Mouse (Mus musculus) neural tube, embryonic 15.5 days (tissue): ENCODE results near the gene Rnasek. TPM values are rescaled to one million over a fixed set of nuclear protein-coding genes. Genes with fewer than 3 reads are reported as not detected.

Experiments
- ATAC-seq: fragments of 200-750 bp; cut with Nextera tagmentation; 2 replicates; pipeline ENCODE4 v1.8.0; 2017; ENCODE audit warnings: mild to moderate bottlenecking, moderate TSS enrichment, moderate library complexity; ENCODE audit not compliant: low FRiP score
- H3K27ac ChIP-seq: fragments of 300-500 bp; sonication (generic); replicated peaks from 2 replicates; pipeline ENCODE4 v1.5.1; 2015; ENCODE audit warnings: mild to moderate bottlenecking, inconsistent platforms
- H3K27me3 ChIP-seq: fragments of 300-500 bp; sonication (generic); replicated peaks from 2 replicates; pipeline ENCODE4 v1.6.1; 2015; ENCODE audit warnings: inconsistent platforms
- H3K36me3 ChIP-seq: fragments of 300-500 bp; sonication (generic); 2 replicates; pipeline ENCODE4 v1.6.1; 2015; ENCODE audit warnings: inconsistent platforms
- H3K4me1 ChIP-seq: fragments of 300-500 bp; sonication (generic); 2 replicates; pipeline ENCODE4 v1.6.1; 2015; ENCODE audit warnings: inconsistent platforms
- H3K4me2 ChIP-seq: fragments of 300-500 bp; sonication (generic); 2 replicates; pipeline ENCODE4 v1.6.1; 2015; ENCODE audit warnings: inconsistent platforms, mild to moderate bottlenecking, moderate library complexity
- H3K4me3 ChIP-seq: fragments of 300-500 bp; sonication (generic); replicated peaks from 2 replicates; pipeline ENCODE4 v1.5.1; 2015; ENCODE audit warnings: mild to moderate bottlenecking, inconsistent platforms
- H3K9ac ChIP-seq: fragments of 300-500 bp; sonication (generic); replicated peaks from 2 replicates; pipeline ENCODE4 v1.6.1; 2015; ENCODE audit warnings: mild to moderate bottlenecking, inconsistent platforms
- H3K9me3 ChIP-seq: fragments of 300-500 bp; sonication (generic); replicated peaks from 2 replicates; pipeline ENCODE4 v1.6.1; 2016; ENCODE audit warnings: inconsistent platforms
- WGBS: fragments of 180-500 bp; shearing (Covaris S2); methylation state at CpG from one replicate; pipeline ENCODE4 v1.1.7; 2015; ENCODE audit warnings: mixed read lengths; 5-methylcytosine and 5-hydroxymethylcytosine counted together
- polyA plus RNA-seq: library from polyadenylated mRNA; unstranded; fragments of >200 nt; fragmentation: Nextera tagmentation; extraction: Ambion mirVana; gene quantifications from 2 replicates; pipeline ENCODE4 v1.2.1, GENCODE M21; 2015

Gene Rnasek
- polyA plus RNA-seq, 1 experiment from 2014 or later, result 458 TPM

- Histone ChIP-seq H3K36me3 (no peaks in the 10 kb centered on the region), H3K9ac (peak overlapping the region; percentile 36; the same call in 1 of the 2 replicates), H3K4me1 (peaks cover 47% of the 10 kb centered on the region), H3K27me3 (peaks cover 66% of the 10 kb centered on the region), H3K4me2 (peak overlapping the region; percentile 63), H3K27ac (peak overlapping the region; percentile 13; the same call in 1 of the 2 replicates), H3K4me3 (peak overlapping the region; percentile 33), H3K9me3 (no peaks in the 10 kb centered on the region)
- peak; percentile 19; the same call in 1 of the 2 replicates for ATAC-seq
- 19% methylated on average over 27 of the region's 27 CpGs for WGBS
These were observed 13.6 kb downstream of the Rnasek start for GRCm38 (mm10) chr11:70225798-70226601.

- Histone ChIP-seq H3K4me1 (peaks cover 46% of the 10 kb centered on the region), H3K27ac (no peak overlapping the region), H3K4me3 (no peak overlapping the region), H3K4me2 (no peak overlapping the region), H3K9me3 (no peaks in the 10 kb centered on the region), H3K9ac (no peak overlapping the region), H3K27me3 (peaks cover 44% of the 10 kb centered on the region), H3K36me3 (no peaks in the 10 kb centered on the region)
- 87% methylated on average over 9 of the region's 9 CpGs for WGBS
- no peak for ATAC-seq
These were observed 15.9 kb downstream of the Rnasek start for GRCm38 (mm10) chr11:70223724-70224123.

GRCm38 (mm10) chr11:70221603-70222500 is 17.8 kb downstream of the Rnasek start:
- H3K9ac ChIP-seq, result peak overlapping the region; percentile 73
- WGBS, result 7% methylated on average over 14 of the region's 14 CpGs
- peak overlapping the region; percentile 84 for H3K4me2 ChIP-seq
- H3K36me3 ChIP-seq, result peaks cover 11% of the 10 kb centered on the region
- peaks cover 51% of the 10 kb centered on the region for H3K4me1 ChIP-seq
- H3K9me3 ChIP-seq, result no peaks in the 10 kb centered on the region
- ATAC-seq, result no peak
- peaks cover 36% of the 10 kb centered on the region for H3K27me3 ChIP-seq
- peak overlapping the region; percentile 91 for H3K27ac ChIP-seq
- peak overlapping the region; percentile 61 for H3K4me3 ChIP-seq

- H3K27me3 ChIP-seq, result peaks cover 38% of the 10 kb centered on the region
- under 1% methylated on average over 28 of the region's 28 CpGs for WGBS
These were observed 18.7 kb downstream of the Rnasek start, which contains the start of gene Slc16a13 for GRCm38 (mm10) chr11:70220731-70221602. TSS of gene Slc16a13 (minus strand) at chr11:70221064.

GRCm38 (mm10) chr11:70220323-70220722 is 19.3 kb downstream of the Rnasek start:
- Histone ChIP-seq H3K4me1 (peaks cover 41% of the 10 kb centered on the region), H3K27me3 (peaks cover 38% of the 10 kb centered on the region), H3K4me3 (peak overlapping the region; percentile 61), H3K27ac (peak overlapping the region; percentile 91), H3K36me3 (peaks cover 20% of the 10 kb centered on the region), H3K4me2 (peak overlapping the region; percentile 84), H3K9me3 (no peaks in the 10 kb centered on the region), H3K9ac (peak overlapping the region; percentile 73)
- 0 out of 2 replicates have a peak, but pooled peaks have one; percentile 2 for ATAC-seq
- whole genome bisulfite sequencing, result under 1% methylated on average over 24 of the region's 24 CpGs

More at GRCm38 (mm10) chr11:70220731-70221602, 18.7 kb downstream of the Rnasek start, which contains the start of gene Slc16a13:
- Histone ChIP-seq H3K9me3 (no peaks in the 10 kb centered on the region), H3K9ac (peak within 1 kb of the TSS; percentile 73), H3K27ac (peak within 1 kb of the TSS; percentile 91), H3K36me3 (peaks cover 20% of the 10 kb centered on the region), H3K4me1 (peaks cover 42% of the 10 kb centered on the region), H3K4me3 (peak within 1 kb of the TSS; percentile 61), H3K4me2 (peak within 1 kb of the TSS; percentile 84)
- peak; percentile 96 for ATAC-seq

- Histone ChIP-seq H3K36me3 (peaks cover 20% of the 10 kb centered on the region), H3K27me3 (peaks cover 38% of the 10 kb centered on the region), H3K9me3 (no peaks in the 10 kb centered on the region), H3K4me3 (peak overlapping the region; percentile 61), H3K4me2 (peak overlapping the region; percentile 84), H3K27ac (peak overlapping the region; percentile 91), H3K4me1 (peaks cover 46% of the 10 kb centered on the region), H3K9ac (peak overlapping the region; percentile 73)
- 60% methylated on average over 7 of the region's 7 CpGs for WGBS
- ATAC-seq, result no peak
These were observed 19.8 kb downstream of the Rnasek start for GRCm38 (mm10) chr11:70219873-70220272.

- no peak overlapping the region for H3K27ac ChIP-seq
These were observed 20.7 kb downstream of the Rnasek start for GRCm38 (mm10) chr11:70218741-70219470.

GRCm38 (mm10) chr11:70218039-70218438 is 21.6 kb downstream of the Rnasek start:
- no peak overlapping the region for H3K9ac ChIP-seq
- peak overlapping the region; percentile 84; the same call in 1 of the 2 replicates for H3K4me2 ChIP-seq
- H3K4me1 ChIP-seq, result peaks cover 64% of the 10 kb centered on the region
- no peak for ATAC-seq
- no peak overlapping the region for H3K27ac ChIP-seq
- H3K9me3 ChIP-seq, result no peaks in the 10 kb centered on the region
- H3K27me3 ChIP-seq, result peaks cover 42% of the 10 kb centered on the region
- H3K4me3 ChIP-seq, result no peak overlapping the region
- WGBS, result 93% methylated on average over 4 of the region's 4 CpGs
- H3K36me3 ChIP-seq, result peaks cover 20% of the 10 kb centered on the region

More at GRCm38 (mm10) chr11:70218741-70219470, 20.7 kb downstream of the Rnasek start:
- H3K4me1 ChIP-seq, result peaks cover 56% of the 10 kb centered on the region
- peak overlapping the region; percentile 21; the same call in 1 of the 2 replicates for H3K9ac ChIP-seq
- H3K9me3 ChIP-seq, result no peaks in the 10 kb centered on the region
- peaks cover 38% of the 10 kb centered on the region for H3K27me3 ChIP-seq
- ATAC-seq, result no peak
- whole genome bisulfite sequencing, result 90% methylated on average over 15 of the region's 15 CpGs
- peaks cover 20% of the 10 kb centered on the region for H3K36me3 ChIP-seq
- H3K4me3 ChIP-seq, result peak overlapping the region; percentile 61
- H3K4me2 ChIP-seq, result peak overlapping the region; percentile 84

- H3K4me1 ChIP-seq, result peaks cover 53% of the 10 kb centered on the region
- no peak overlapping the region for H3K4me2 ChIP-seq
- no peak overlapping the region for H3K27ac ChIP-seq
- peaks cover 46% of the 10 kb centered on the region for H3K27me3 ChIP-seq
- WGBS, result 51% methylated on average over 3 of the region's 3 CpGs
- H3K4me3 ChIP-seq, result no peak overlapping the region
- no peak overlapping the region for H3K9ac ChIP-seq
- no peak for ATAC-seq
- no peaks in the 10 kb centered on the region for H3K9me3 ChIP-seq
- peaks cover 20% of the 10 kb centered on the region for H3K36me3 ChIP-seq
These were observed 23.5 kb downstream of the Rnasek start for GRCm38 (mm10) chr11:70216103-70216502.

- Histone ChIP-seq H3K27ac (no peak overlapping the region), H3K36me3 (peaks cover 20% of the 10 kb centered on the region), H3K27me3 (peaks cover 51% of the 10 kb centered on the region), H3K4me2 (peak overlapping the region; percentile 84), H3K9me3 (no peaks in the 10 kb centered on the region), H3K4me1 (peaks cover 53% of the 10 kb centered on the region), H3K4me3 (peak overlapping the region; percentile 35), H3K9ac (no peak overlapping the region)
- WGBS, result 11% methylated on average over 22 of the region's 22 CpGs
- ATAC-seq, result no peak
These were observed 24.3 kb downstream of the Rnasek start for GRCm38 (mm10) chr11:70215301-70215700.
